Mouse (Mus musculus) lung, postnatal 0 days (tissue): Measurements from ENCODE around the gene Picalm. TPM values are rescaled to one million over a fixed set of nuclear protein-coding genes. Genes with fewer than 3 reads are reported as not detected.

Experiments
- ATAC-seq: fragments of 200-750 bp; cut with Nextera tagmentation; 2 replicates; pipeline ENCODE4 v1.8.0; 2017; ENCODE audit warnings: moderate library complexity
- DNase-seq: peaks from one replicate; pipeline ENCODE4 v3.0.0-alpha.2; 2016; ENCODE audit warnings: low spot score
- H3K27ac ChIP-seq: fragments of 300-500 bp; sonication (generic); 2 replicates; pipeline ENCODE4 v1.5.1; 2014; ENCODE audit warnings: antibody characterized with exemption, mild to moderate bottlenecking, low read length, mixed read lengths
- H3K27me3 ChIP-seq: fragments of 300-500 bp; sonication (generic); replicated peaks from 2 replicates; pipeline ENCODE4 v1.6.1; 2014; ENCODE audit warnings: low read length, mixed read lengths; ENCODE audit not compliant: insufficient read depth
- H3K36me3 ChIP-seq: fragments of 300-500 bp; sonication (generic); 2 replicates; pipeline ENCODE4 v1.6.1; 2014; ENCODE audit warnings: low read length, mixed read lengths; ENCODE audit not compliant: insufficient read depth
- H3K4me1 ChIP-seq: fragments of 300-500 bp; sonication (generic); 2 replicates; pipeline ENCODE4 v1.6.1; 2014; ENCODE audit warnings: antibody characterized with exemption, low read depth, low read length, mixed read lengths; ENCODE audit not compliant: insufficient read depth
- H3K4me2 ChIP-seq: fragments of 300-500 bp; sonication (generic); replicated peaks from 2 replicates; pipeline ENCODE4 v1.6.1; 2014; ENCODE audit warnings: low read depth, mild to moderate bottlenecking, low read length, moderate library complexity, mixed read lengths
- H3K4me3 ChIP-seq: fragments of 300-500 bp; sonication (generic); 2 replicates; pipeline ENCODE4 v1.5.1; 2014; ENCODE audit warnings: low read depth, low read length
- H3K9ac ChIP-seq: fragments of 300-500 bp; sonication (generic); replicated peaks from 2 replicates; pipeline ENCODE4 v1.6.1; 2014; ENCODE audit warnings: low read depth, mild to moderate bottlenecking
- H3K9me3 ChIP-seq: fragments of 300-500 bp; sonication (generic); 2 replicates; pipeline ENCODE4 v1.6.1; 2016; ENCODE audit warnings: low read length, mixed read lengths
- CTCF ChIP-seq: IDR thresholded peaks from 2 replicates; pipeline ENCODE4 v1.5.1; 2016; ENCODE audit warnings: antibody characterized with exemption, mild to moderate bottlenecking
- EP300 ChIP-seq: IDR thresholded peaks from 2 replicates; pipeline ENCODE4 v1.6.1; 2016; ENCODE audit warnings: antibody characterized with exemption, mild to moderate bottlenecking, control low read depth
- WGBS: fragments of 180-500 bp; shearing (Covaris S2); extraction: QIAGEN DNeasy Blood & Tissue Kit; methylation state at CpG from one replicate; pipeline ENCODE4 v1.1.7; 2014; 5-methylcytosine and 5-hydroxymethylcytosine counted together
- polyA plus RNA-seq: library from polyadenylated mRNA; unstranded; fragments of >200 nt; fragmentation: Nextera tagmentation; extraction: Ambion mirVana; gene quantifications from 2 replicates; pipeline ENCODE4 v1.2.1, GENCODE M21; 2015

Gene Picalm
- polyA plus RNA-seq, 1 experiment from 2014 or later, result 52.0 TPM

DNA sequence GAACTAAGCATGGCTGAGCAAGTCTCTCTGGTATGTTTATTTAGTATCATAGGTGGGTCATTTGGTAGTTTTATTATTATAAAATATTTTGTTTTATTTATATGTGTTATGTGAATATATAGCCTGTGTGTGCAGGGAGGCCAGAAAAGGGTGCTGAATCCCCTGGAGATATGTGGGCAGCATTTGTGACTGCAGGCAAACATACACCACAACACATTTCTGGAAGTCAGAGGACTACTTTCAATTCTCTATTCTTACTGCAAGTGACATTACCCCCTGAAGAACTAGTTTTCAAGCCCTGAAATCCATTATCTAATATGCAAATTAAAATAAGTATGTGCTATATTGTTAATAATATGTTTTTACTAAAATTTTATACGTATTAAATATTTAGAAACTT, 43.8 kb downstream of the Picalm start:
- ATAC-seq (no peak), DNase-seq (no peak)
- Histone ChIP-seq H3K4me2 (no peak overlapping the region), H3K36me3 (peaks cover 14% of the 10 kb centered on the region), H3K4me1 (no peaks in the 10 kb centered on the region), H3K9ac (no peak overlapping the region), H3K9me3 (no peaks in the 10 kb centered on the region), H3K27ac (no peak overlapping the region), H3K4me3 (no peak overlapping the region), H3K27me3 (no peaks in the 10 kb centered on the region)
- no peak for TF ChIP-seq CTCF
- no peak for TF ChIP-seq EP300
- WGBS, result 95% methylated on average over 1 of the region's 1 CpGs

DNA sequence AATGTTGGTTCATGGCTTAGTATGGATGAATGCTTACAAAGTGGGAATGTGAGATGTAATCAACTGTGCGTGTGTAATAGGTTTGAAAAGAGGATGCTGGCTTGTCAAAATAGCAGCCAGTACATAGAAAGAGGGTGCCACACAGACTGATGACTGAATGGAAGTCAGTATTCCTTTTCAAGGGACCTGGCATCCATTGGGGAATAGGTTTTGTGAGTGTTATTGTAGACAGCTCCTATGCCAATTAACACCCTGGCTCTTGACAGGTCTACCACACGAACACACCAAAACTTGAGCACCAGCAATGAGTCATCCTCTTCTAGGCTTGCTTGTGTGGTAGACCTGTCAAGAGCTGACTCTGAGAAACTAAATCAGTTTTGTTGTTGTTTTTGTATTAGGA, 45.6 kb downstream of the Picalm start:
- no peak overlapping the region for H3K9ac ChIP-seq
- no peaks in the 10 kb centered on the region for H3K27me3 ChIP-seq
- no peak for ATAC-seq
- H3K4me2 ChIP-seq, result no peak overlapping the region
- no peak for TF ChIP-seq CTCF
- TF ChIP-seq EP300, result no peak
- H3K4me3 ChIP-seq, result no peak overlapping the region
- 62% methylated on average over 2 of the region's 2 CpGs for WGBS
- no peaks in the 10 kb centered on the region for H3K9me3 ChIP-seq
- peak; percentile 11 for DNase-seq
- H3K4me1 ChIP-seq, result no peaks in the 10 kb centered on the region
- peaks cover 18% of the 10 kb centered on the region for H3K36me3 ChIP-seq
- H3K27ac ChIP-seq, result no peak overlapping the region

DNA sequence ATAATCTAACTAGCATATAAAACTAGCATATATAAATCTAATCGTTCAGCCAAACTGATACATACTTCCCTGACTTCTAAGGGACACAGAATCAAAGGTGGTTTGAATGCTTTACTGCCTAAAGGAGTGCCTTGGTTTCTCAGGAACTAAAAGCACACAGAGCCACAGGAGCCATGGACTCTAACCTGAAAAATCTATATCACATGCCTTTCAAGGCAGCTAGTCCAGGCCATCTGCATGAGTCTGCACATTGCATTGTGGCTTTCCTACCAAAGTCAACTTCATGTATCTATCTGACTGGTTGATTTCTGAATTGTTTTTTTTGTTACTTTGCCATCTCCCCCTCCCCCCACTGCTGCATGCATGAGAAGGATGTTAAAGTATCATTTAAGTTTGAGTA, 50.6 kb downstream of the Picalm start:
- peaks cover 14% of the 10 kb centered on the region; the same call in 1 of the 2 replicates for H3K36me3 ChIP-seq
- TF ChIP-seq EP300 (no peak), CTCF (no peak)
- 98% methylated on average over 1 of the region's 1 CpGs for WGBS
- no peak overlapping the region for H3K9ac ChIP-seq
- H3K4me3 ChIP-seq, result no peak overlapping the region
- H3K9me3 ChIP-seq, result no peaks in the 10 kb centered on the region
- no peaks in the 10 kb centered on the region for H3K4me1 ChIP-seq
- no peaks in the 10 kb centered on the region for H3K27me3 ChIP-seq
- DNase-seq (no peak), ATAC-seq (no peak)
- no peak overlapping the region for H3K4me2 ChIP-seq
- H3K27ac ChIP-seq, result no peak overlapping the region

DNA sequence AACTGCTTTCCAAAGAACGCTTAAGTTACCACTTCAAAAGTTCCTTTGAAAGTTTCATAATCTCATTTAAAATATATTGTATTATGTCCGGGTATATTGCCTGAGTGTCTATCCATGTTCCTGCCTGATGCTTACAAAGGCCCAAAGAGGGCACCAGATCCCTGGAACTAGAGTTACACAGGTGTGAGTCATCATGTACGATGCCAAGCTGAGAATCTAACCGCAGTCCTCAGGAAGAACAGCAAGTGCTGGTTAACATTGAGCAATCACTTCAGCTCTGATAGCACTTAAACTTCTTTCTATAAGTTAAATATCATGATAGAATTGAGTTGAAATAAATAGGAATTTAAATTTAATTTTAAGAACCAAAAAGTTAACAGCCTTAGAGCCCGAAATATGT, 70.2 kb downstream of the Picalm start:
- H3K4me3 ChIP-seq, result no peak overlapping the region
- no peak overlapping the region for H3K4me2 ChIP-seq
- 71% methylated on average over 5 of the region's 5 CpGs for WGBS
- DNase-seq (peak; percentile 72), ATAC-seq (peak; percentile 83)
- peaks cover 22% of the 10 kb centered on the region; the same call in 1 of the 2 replicates for H3K36me3 ChIP-seq
- no peaks in the 10 kb centered on the region for H3K9me3 ChIP-seq
- no peaks in the 10 kb centered on the region for H3K4me1 ChIP-seq
- H3K9ac ChIP-seq, result no peak overlapping the region
- no peak overlapping the region for H3K27ac ChIP-seq
- no peaks in the 10 kb centered on the region for H3K27me3 ChIP-seq
- TF ChIP-seq EP300, result peak; percentile 52; the same call in 1 of the 2 replicates
- TF ChIP-seq CTCF, result peak; percentile 50

DNA sequence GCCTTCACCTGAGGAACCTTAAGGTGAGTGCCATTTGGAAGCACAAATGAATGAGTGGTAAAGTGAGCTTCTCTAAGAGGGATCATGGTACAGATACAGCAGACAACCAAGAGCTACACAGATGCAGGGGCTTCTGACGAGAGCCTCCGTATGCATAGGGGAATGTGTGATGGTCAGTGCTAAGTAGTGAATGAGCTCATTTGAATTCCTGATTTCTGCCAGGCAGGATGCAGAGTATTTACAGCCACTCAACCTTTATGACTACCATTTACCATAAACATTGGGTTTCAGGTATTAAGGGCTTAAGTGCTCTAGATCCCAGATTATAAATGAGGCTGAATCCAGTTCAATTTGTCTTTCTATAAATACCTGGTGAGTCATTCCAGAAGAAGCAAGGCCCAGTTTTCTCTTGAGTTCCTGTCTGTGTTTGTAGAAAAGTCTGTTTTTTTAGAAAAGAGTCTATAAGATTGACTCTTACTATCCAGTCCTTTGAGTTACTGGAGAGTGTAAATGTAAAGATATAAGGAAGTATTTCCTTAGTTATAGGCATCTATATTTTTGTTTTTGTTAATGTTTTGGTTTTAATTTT, 72.0 kb downstream of the Picalm start:
- H3K4me1 ChIP-seq, result no peaks in the 10 kb centered on the region
- H3K27ac ChIP-seq, result no peak overlapping the region
- ATAC-seq, result no peak
- H3K9ac ChIP-seq, result no peak overlapping the region
- H3K36me3 ChIP-seq, result peaks cover 11% of the 10 kb centered on the region; the same call in 1 of the 2 replicates
- no peak overlapping the region for H3K4me3 ChIP-seq
- 86% methylated on average over 2 of the region's 2 CpGs for WGBS
- H3K9me3 ChIP-seq, result no peaks in the 10 kb centered on the region
- no peak overlapping the region for H3K4me2 ChIP-seq
- no peak for DNase-seq
- H3K27me3 ChIP-seq, result no peaks in the 10 kb centered on the region
- TF ChIP-seq CTCF, result no peak
- TF ChIP-seq EP300, result no peak

DNA sequence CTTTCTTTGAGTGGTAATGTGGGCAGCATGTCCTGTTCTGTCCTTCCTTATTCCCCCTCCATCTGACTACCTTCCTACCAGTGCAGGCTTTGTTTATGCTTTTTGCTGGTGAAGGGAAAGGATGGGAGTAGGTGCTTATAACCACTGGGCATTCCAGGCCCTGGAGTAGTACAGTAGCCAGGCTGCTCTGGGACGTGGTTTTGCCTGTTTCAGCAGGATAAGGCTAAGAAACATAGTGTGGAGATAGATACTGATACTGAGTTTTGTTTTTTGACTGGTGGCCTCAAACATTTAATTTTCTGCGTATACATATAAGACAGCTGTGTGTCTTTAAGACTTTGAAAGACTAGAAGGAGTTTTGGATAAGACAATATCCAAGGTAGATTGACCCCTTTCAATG, 73.9 kb downstream of the Picalm start:
- no peak overlapping the region for H3K4me3 ChIP-seq
- no peak overlapping the region for H3K4me2 ChIP-seq
- TF ChIP-seq CTCF (no peak), EP300 (no peak)
- DNase-seq (no peak), ATAC-seq (no peak)
- peaks cover 16% of the 10 kb centered on the region; the same call in 1 of the 2 replicates for H3K36me3 ChIP-seq
- no peak overlapping the region for H3K9ac ChIP-seq
- H3K27me3 ChIP-seq, result no peaks in the 10 kb centered on the region
- H3K27ac ChIP-seq, result no peak overlapping the region
- no peaks in the 10 kb centered on the region for H3K9me3 ChIP-seq
- WGBS, result 95% methylated on average over 2 of the region's 2 CpGs
- no peaks in the 10 kb centered on the region for H3K4me1 ChIP-seq

DNA sequence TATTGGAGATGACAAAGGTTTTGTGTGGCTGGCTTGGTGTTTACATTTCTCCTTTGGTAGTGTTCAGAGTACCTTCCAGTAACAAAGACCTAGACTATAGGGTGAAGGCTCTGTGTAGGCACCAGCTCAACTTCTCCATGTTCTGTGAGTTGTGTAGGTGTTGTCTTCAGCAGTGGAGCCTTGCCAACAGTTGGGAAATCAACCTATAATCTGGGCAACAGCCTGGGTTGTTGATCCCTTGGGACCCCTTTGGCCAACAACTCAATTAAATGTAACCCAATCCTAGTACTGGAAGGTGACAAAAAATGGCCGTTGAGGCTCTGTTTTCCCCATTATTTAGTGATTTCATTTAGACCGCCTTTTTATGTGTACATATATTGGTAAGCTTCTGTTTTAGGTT, 80.1 kb downstream of the Picalm start:
- TF ChIP-seq CTCF, result no peak
- TF ChIP-seq EP300, result no peak
- 91% methylated on average over 2 of the region's 2 CpGs for WGBS
- ATAC-seq, result no peak

More for the DNA sequence above, 80.1 kb downstream of the Picalm start:
- no peaks in the 10 kb centered on the region for H3K4me1 ChIP-seq
- H3K9ac ChIP-seq, result no peak overlapping the region
- no peaks in the 10 kb centered on the region for H3K9me3 ChIP-seq
- H3K4me2 ChIP-seq, result no peak overlapping the region
- peaks cover 14% of the 10 kb centered on the region; the same call in 1 of the 2 replicates for H3K36me3 ChIP-seq
- no peak overlapping the region for H3K4me3 ChIP-seq
- H3K27ac ChIP-seq, result no peak overlapping the region
- no peaks in the 10 kb centered on the region for H3K27me3 ChIP-seq
- no peak for DNase-seq
